Mouse (Mus musculus) naive thymus-derived CD4-positive, alpha-beta T cell, adult 2 months (primary cell): ENCODE data around the gene Szrd1.
A peak's percentile ranks its signal among the peaks of the same experiment; 100 is the strongest.
"Not testable (repeated sequence)": the region's sequence is repeated elsewhere in the genome, so short reads cannot be mapped to it uniquely, and the experiment has no call there.

Experiments used
- DNase-seq: peaks from one replicate; pipeline ENCODE4 v3.0.0-alpha.2; 2011; ENCODE audit warnings: low read depth

Szrd1 gene

DNA sequence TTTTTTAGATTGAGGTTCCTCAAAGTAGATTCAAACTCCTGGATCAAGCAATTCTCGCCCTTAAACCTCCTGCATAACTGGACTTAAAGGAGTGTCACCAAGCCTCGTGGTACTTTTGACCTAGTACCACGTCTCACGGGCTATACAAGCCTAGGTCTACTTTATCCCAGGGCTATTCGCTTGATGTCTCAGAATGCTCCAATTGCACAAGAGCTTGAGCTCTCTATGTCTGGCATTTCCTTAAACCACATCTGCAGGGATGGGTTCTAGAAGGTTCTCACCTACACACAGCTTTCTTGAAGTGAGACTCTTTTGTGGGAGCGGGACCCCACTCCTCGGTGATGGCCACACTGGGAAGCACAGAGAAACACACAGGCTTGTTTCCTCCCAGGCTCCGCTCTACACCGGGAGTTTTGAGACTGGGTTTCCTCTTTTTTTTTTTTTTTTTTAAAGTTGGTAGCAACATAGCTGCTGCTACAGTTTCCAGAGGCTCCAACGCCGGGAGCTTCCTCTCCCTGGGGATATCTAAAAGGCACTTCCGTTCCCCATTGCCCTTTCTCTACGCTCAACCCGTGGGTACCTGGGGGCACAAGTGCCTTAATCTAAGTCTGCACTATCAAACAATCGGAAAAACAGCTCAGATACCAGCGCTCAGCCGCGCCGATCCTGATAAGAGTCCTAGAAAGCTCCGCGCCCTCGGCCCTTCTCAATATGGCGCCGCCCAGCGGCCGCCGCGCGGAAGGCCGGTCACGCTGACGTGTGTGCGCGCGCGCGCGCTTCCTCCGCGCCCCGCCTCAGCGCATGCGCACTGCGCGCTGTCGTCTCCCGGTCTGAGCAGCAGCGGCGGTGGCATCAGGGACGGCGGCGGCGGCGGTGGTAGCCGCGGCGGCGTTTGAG is 7.8 kb upstream of the Szrd1 start, which contains the start of gene Fbxo42:
TSS of gene Fbxo42 (plus strand) at position 802 of the 897 bp plus-strand sequence.
- DNase-seq: peak; percentile 97

- peak; percentile 18 for DNase-seq
Observed at GRCm38 (mm10) chr4:141146491-141147033, 7.0 kb upstream of the Szrd1 start.

DNA sequence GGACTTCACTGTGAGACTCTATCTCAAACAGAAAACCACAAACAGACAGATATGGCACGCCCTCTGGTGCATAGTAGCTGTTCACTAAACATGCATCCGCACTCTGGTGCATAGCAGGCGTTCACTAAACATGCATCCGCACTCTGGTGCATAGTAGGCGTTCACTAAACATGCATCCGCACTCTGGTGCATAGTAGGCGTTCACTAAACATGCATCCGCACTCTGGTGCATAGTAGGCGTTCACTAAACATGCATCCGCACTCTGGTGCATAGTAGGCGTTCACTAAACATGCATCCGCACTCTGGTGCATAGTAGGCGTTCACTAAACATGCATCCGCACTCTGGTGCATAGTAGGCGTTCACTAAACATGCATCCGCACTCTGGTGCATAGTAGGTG is 5.5 kb upstream of the Szrd1 start:
- DNase-seq: not testable (repeated sequence)

GRCm38 (mm10) chr4:141142285-141142811 is 2.8 kb upstream of the Szrd1 start:
- DNase-seq: peak; percentile 91

DNA sequence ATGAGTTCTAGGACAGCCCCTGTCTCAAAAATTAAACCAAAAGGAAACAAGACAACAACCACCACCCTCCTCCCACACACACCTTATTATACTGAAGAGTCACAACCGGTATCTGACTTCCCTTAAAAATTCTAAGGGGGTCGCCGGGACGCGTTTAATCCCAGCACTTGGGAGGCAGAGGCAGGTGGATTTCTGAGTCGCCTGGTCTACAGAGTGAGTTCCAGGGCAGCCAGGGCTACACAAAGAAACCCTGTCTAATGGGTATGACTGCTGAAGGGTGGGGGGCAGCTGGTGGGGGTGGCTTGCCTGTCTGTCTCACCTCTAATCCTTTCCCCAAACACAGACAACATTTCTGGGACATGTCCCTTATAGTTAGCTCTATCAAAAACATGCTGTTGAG is 1.4 kb upstream of the Szrd1 start:
- DNase-seq: no peak

DNA sequence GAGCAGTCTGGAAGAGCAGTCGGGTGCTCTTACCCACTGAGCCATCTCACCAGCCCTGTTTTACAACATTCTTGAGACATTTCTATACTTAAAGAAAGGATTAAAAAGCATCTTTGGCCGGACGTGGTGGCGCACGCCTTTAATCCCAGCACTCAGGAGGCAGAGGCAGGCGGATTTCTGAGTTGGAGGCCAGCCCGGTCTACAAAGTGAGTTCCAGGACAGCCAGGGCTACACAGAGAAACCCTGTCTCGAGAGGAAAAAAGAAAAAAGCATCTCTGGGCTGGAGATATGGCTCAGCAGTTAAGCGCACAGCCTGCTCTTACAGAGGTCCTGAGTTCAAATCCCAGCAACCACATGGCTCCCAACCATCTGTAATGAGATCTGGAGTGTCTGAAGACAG is 779 bp upstream of the Szrd1 start:
- DNase-seq: not testable (repeated sequence)

- peak; percentile 51 for DNase-seq
Observed at GRCm38 (mm10) chr4:141138425-141139115, 1.0 kb downstream of the Szrd1 start.

GRCm38 (mm10) chr4:141137740-141138139 is 1.8 kb downstream of the Szrd1 start:
- not testable (repeated sequence) for DNase-seq

DNA sequence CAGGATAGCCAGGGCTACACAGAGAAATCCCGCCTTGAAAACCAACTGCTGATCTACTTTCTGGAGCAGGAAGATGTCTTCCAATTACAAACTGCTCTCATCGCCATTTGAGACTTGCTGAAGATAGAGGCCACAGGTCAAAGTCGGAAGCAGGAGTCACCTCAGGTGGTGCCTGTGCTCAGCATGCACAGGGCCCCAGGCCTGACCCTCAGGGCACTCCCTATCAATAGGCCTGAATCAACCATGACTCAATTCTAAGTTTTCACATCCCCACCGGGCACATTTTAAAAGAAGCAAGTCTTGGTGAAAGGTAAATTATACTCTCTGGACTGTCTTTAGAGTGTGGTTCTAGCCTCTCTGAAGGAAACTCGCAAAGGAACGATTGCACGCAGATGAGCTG is 3.4 kb downstream of the Szrd1 start:
- DNase-seq: no peak

GRCm38 (mm10) chr4:141134751-141135530 is 4.6 kb downstream of the Szrd1 start:
- DNase-seq: no peak

GRCm38 (mm10) chr4:141134031-141134441 is 5.5 kb downstream of the Szrd1 start:
- DNase-seq: no peak

GRCm38 (mm10) chr4:141133227-141133626 is 6.3 kb downstream of the Szrd1 start:
- no peak for DNase-seq

- no peak for DNase-seq
Observed at GRCm38 (mm10) chr4:141132191-141132590, 7.4 kb downstream of the Szrd1 start.

DNA sequence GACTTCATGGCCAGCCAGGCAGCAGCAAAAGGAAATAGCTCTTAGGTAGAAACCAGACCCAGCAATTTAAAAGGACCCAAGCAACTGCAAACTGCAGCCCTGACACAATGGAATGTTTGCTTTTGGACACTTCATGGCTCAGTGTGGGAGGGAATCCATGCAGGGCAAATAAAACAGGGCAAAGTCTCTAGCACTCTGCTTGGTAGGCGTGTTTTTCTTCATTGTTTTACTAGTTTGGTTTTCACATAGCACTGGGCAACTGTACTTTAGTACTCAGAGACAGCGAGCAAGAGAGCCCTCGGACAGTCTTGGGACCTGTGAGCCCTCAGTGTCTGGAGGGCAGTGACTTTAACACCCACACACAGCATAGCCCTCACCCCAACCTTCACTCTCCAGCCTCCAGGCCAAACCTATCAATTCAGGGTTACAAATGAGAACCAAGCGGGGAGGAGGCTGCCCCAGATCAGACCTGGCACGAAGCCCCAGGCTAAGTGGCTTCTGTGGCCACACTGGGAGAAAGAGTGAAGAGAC is 8.0 kb downstream of the Szrd1 start:
- DNase-seq: no peak

DNA sequence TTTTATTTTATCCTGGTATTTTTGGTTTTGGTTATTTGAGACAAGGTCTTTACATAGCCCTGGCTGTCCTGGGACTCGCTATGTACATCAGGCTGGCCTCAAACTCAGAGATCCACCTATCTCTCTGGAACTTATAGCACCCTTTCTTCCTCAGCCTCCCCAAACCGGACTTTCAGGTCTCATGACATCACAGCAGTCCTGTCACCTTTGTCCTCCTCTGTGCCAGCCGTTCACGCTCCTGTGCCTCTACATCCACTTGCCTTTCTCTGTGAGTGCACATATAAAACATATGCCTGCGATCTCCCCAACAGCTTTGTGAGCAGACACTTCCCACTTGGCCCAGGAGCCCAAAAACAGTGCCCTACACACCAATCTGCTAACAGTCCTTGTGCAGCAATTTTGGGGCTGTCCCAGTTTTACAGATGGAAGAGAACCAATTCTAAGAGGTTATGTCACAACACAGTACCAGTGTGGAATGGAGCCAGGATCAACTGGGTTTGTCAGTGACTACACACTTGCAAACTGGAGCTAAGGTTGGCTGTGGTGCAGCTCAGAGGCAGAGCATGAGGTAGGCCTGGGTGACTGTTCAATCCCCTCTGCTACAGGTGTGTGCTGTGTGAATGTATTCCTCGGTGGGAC is 8.8 kb downstream of the Szrd1 start:
- DNase-seq: no peak

- peak; percentile 18 for DNase-seq
Observed at GRCm38 (mm10) chr4:141129190-141129710, 10.3 kb downstream of the Szrd1 start.

DNA sequence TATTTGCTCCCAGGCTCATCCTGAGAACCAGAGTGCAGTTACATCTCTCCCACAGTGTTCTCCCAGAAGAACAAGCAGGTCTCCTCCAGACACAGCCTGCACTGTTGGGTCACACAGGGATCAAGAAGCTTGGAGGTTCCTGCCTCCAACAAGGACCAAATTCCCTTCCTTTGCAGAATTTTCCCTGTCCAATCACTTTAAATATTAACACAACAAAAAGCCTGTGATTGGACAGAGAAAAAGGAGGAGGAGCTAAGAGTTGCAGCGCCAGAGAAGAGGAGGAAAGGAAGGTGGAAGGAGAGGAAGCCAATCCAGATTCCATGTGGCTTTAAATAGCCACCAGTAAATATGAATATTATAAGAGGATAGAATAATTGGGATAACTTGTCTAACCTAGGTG is 16.5 kb downstream of the Szrd1 start:
- no peak for DNase-seq

GRCm38 (mm10) chr4:141122663-141123062 is 16.9 kb downstream of the Szrd1 start:
- DNase-seq: no peak

DNA sequence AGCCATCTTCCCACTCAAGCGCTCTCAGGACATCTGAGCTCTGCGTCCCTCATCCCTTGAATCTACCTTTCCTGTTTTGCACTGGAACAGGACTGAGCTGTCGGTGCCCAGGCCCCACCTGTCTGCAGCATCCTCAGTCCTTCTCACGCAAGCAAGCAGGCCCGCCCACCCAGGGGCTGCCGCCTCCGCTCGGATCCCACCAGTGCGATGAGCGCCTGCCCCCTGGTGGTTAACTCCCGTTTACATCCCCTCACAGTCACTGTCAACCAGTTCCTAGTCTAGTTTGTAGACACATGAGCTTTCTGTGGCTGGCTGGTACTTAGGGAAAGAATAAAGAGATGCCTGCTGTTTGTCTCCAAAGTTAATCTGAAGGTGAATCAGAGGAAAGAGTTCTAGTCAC is 18.9 kb downstream of the Szrd1 start:
- DNase-seq: peak; percentile 51

GRCm38 (mm10) chr4:141118691-141119090 is 20.9 kb downstream of the Szrd1 start:
- no peak for DNase-seq

GRCm38 (mm10) chr4:141115398-141115797 is 24.2 kb downstream of the Szrd1 start:
- no peak for DNase-seq
